Mouse (Mus musculus): ENCODE data around the gene Polr1d.
A peak's percentile ranks its signal among the peaks of the same experiment; 100 is the strongest.

The Polr1d gene

DNA sequence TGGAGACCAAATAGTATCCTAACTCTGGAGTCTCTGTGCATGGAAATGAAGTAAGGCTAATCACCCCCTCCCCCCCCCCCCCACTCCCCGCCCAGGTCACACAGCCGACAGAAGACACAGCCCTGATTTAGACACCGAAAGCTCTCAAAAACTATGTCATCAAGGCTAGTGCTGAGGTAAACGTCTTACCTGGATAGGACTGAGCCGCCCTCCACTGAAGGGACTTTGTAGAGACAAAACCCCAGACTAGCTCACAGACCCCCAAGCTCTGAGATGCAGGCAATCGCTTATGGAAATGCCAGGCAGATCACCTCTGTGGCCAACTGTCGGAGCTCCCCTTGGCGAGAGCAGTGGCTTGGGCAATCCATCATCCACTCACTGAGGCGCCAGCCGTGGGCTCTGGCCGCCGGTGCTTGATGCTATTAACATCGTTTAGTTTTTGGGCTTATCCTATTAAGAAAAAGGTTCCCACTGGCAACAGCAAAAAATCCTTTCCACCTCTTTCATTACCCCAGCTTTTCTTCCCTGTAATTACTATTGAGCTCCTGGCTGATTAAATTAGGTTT, 78.0 kb downstream of the Polr1d start:
- DNase-seq = no peak

DNA sequence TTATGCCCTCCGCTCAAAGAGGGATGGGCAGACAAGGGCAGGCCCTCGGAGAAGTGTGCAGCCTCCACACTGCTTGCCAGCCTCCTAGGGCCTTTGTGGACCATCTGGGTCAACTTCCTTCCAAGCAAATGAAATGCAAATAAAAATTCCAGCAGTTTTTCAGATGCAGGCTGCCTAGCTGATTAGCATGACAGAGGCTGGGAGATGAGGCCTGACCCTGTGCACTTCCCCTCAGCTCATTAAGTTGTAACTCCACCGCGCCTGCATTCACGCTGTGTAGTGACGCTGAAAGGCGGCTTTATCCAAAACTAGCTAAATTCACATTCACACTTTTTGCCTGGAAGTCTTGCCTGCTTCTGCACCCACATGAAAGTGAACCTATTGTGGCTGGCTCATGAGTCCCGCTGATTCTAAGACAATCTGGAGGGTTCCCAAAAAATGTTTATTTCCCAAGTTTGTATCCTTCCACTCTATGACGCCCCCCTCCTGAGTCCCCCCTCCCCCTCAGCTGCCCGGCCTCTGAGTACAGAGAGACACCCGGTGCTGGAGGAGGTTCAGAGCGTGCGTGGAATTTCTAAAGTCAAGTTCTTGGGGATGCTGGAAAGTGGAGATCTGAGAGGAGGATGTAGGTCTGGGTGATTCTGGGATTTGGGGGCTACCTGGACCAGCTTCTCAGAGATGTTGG, 78.7 kb downstream of the Polr1d start:
- DNase-seq = no peak

DNA sequence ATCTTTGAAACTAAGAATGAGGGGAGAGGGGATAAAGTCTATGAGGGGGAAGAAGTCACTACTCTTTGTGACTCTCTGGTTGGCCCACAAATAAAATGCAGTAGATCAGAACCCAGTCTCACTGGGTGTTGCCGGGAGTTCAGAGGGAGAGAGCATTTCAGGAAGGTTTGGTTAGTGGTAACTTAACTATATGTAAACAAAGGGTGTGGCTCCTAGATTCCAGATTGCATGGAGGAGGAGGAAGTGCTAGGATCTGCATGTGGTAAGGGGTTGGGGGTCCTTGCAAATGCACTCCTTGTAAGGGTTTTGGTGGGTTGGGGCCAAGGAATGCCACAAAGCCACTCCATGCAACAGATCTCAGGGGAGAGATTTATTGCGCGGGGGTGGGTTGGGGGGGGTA, 79.5 kb downstream of the Polr1d start:
- DNase-seq = no peak

DNA sequence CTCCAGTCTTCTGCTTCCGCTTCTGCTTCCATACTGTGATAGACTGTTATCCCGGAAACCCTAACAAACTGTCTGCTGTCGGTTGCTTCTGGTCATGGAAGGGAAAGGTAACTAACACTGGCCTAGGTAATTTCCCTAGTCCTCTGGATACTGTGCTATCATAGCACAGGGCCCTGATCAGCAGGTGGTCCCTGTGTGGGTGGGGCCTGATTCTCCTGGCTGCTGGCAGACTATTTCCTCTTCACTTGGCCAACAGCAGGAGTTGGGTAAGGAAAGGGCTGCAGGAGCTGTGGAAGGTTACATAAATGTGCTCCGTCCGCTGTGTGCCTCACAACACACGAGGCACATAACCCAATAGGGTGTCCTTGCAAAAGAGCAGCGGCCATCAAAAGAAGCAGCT, 80.6 kb downstream of the Polr1d start:
- DNase-seq = no peak

DNA sequence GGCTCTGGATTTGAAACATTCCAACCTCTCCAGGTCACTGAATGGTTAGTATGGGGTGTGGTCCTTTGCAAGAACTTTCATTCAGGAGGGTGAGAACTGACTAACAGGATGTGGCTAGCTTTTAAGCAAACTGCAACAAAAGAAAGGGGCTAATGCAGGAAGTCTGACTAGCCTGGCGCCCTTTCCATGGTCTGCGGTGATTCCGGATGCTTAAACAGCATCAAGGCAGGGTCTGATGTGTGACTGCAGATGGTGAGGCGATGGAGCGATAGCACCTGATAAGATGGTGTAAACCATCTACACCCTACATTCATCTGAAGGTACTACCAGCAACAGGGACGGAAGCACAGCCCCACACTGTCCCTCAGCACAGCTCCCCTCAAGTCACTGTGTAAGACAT, 82.5 kb downstream of the Polr1d start:
- peak; percentile 11 for DNase-seq

DNA sequence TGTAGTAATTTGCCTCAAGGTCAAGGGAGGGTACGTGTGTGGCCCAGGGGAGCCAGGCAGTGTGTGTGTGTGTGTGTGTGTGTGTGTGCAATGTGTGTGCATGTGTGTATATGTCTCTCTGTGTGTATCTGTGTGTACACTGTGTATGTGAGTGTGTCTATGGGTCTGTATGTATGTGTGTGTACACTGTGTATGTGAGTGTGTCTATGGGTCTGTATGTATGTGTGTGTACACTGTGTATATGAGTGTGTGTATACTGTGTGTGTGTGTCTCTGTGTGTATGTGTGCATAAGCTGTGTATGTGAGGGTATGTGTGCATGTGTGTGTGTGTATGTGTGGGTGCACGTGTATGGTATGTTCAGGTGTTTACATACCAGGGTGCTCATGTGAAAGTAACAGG, 82.9 kb downstream of the Polr1d start:
- DNase-seq = no peak
